Mouse (Mus musculus): ENCODE measurements around the gene Marc2. TPM values are rescaled to one million over a fixed set of nuclear protein-coding genes. Genes with fewer than 3 reads are reported as not detected.

Marc2 gene
- total RNA-seq, 2 experiments from 2014 or later: 96.8 to 98.6 TPM

- peak in 1 of 2 experiments; percentile 82 for DNase-seq (ENCODE audit: extremely low spot score in 1 of 2, low spot score in 2 of 2)
- intact Hi-C loops (cut with DNase I): no loop called here
Measured at GRCm38 (mm10) chr1:184860276-184860675, 14.0 kb upstream of the Marc2 start.

- intact Hi-C loops (cut with DNase I): loop anchor here (10.0 kb wide), 1 partner anchor 337 kb away; no protein-coding TSS in a partner anchor
- DNase-seq (ENCODE audit: extremely low spot score in 1 of 2, low spot score in 2 of 2): no peak
Measured at GRCm38 (mm10) chr1:184858253-184858652, 12.0 kb upstream of the Marc2 start.

- no peak for DNase-seq (ENCODE audit: extremely low spot score in 1 of 2, low spot score in 2 of 2)
- intact Hi-C loops (cut with DNase I): loop anchor here (10.0 kb wide), 1 partner anchor 338 kb away; no protein-coding TSS in a partner anchor
Measured at GRCm38 (mm10) chr1:184857216-184857615, 11.0 kb upstream of the Marc2 start.

GRCm38 (mm10) chr1:184853922-184854321, 7.7 kb upstream of the Marc2 start:
- intact Hi-C loops (cut with DNase I): loop anchor here (5.0 to 10.0 kb wide), 2 partner anchors 38 to 341 kb away; no protein-coding TSS in a partner anchor

GRCm38 (mm10) chr1:184853339-184853738, 7.1 kb upstream of the Marc2 start:
- DNase-seq (ENCODE audit: extremely low spot score in 1 of 2, low spot score in 2 of 2): peak; percentile 42 to 86
- intact Hi-C loops (cut with DNase I): loop anchor here (5.0 to 10.0 kb wide), 2 partner anchors 39 to 341 kb away; no protein-coding TSS in a partner anchor

More at GRCm38 (mm10) chr1:184853922-184854321, 7.7 kb upstream of the Marc2 start:
- DNase-seq (ENCODE audit: extremely low spot score in 1 of 2, low spot score in 2 of 2): no peak

GRCm38 (mm10) chr1:184851741-184852618, 5.7 kb upstream of the Marc2 start:
- intact Hi-C loops (cut with DNase I): loop anchor here (5.0 to 10.0 kb wide), 2 partner anchors 40 to 343 kb away; no protein-coding TSS in a partner anchor
- peak; percentile 82 to 90 for DNase-seq (ENCODE audit: extremely low spot score in 1 of 2, low spot score in 2 of 2)

GRCm38 (mm10) chr1:184851166-184851565, 4.9 kb upstream of the Marc2 start:
- DNase-seq (ENCODE audit: extremely low spot score in 1 of 2, low spot score in 2 of 2): no peak
- intact Hi-C loops (cut with DNase I): loop anchor here (5.0 to 10.0 kb wide), 2 partner anchors 41 to 344 kb away; no protein-coding TSS in a partner anchor

GRCm38 (mm10) chr1:184846973-184847372, 722 bp upstream of the Marc2 start:
- no peak for DNase-seq (ENCODE audit: extremely low spot score in 1 of 2, low spot score in 2 of 2)
- intact Hi-C loops (cut with DNase I): no loop called here

GRCm38 (mm10) chr1:184845111-184846071, 860 bp downstream of the Marc2 start:
- intact Hi-C loops (cut with DNase I): no loop called here
- DNase-seq (ENCODE audit: extremely low spot score in 1 of 2, low spot score in 2 of 2): peak; percentile 76 to 93

GRCm38 (mm10) chr1:184844326-184845066, 1.8 kb downstream of the Marc2 start:
- peak in 1 of 2 experiments; percentile 53 for DNase-seq (ENCODE audit: extremely low spot score in 1 of 2, low spot score in 2 of 2)
- intact Hi-C loops (cut with DNase I): no loop called here

GRCm38 (mm10) chr1:184837649-184838048, 8.6 kb downstream of the Marc2 start:
- DNase-seq (ENCODE audit: extremely low spot score in 1 of 2, low spot score in 2 of 2): no peak
- intact Hi-C loops (cut with DNase I): no loop called here

GRCm38 (mm10) chr1:184836350-184836749, 9.9 kb downstream of the Marc2 start:
- DNase-seq (ENCODE audit: extremely low spot score in 1 of 2, low spot score in 2 of 2): no peak
- intact Hi-C loops (cut with DNase I): no loop called here

GRCm38 (mm10) chr1:184833499-184833898, 12.8 kb downstream of the Marc2 start:
- no peak for DNase-seq (ENCODE audit: extremely low spot score in 1 of 2, low spot score in 2 of 2)
- intact Hi-C loops (cut with DNase I): no loop called here

GRCm38 (mm10) chr1:184832211-184832610, 14.0 kb downstream of the Marc2 start:
- no peak for DNase-seq (ENCODE audit: extremely low spot score in 1 of 2, low spot score in 2 of 2)
- intact Hi-C loops (cut with DNase I): no loop called here

GRCm38 (mm10) chr1:184829897-184830296, 16.4 kb downstream of the Marc2 start:
- no peak for DNase-seq (ENCODE audit: extremely low spot score in 1 of 2, low spot score in 2 of 2)
- intact Hi-C loops (cut with DNase I): no loop called here

- intact Hi-C loops (cut with DNase I): no loop called here
Measured at GRCm38 (mm10) chr1:184827175-184827701, 19.0 kb downstream of the Marc2 start.

GRCm38 (mm10) chr1:184825093-184825492, 21.2 kb downstream of the Marc2 start:
- intact Hi-C loops (cut with DNase I): no loop called here
- peak; percentile 44 to 55 for DNase-seq (ENCODE audit: extremely low spot score in 1 of 2, low spot score in 2 of 2)

More at GRCm38 (mm10) chr1:184827175-184827701, 19.0 kb downstream of the Marc2 start:
- DNase-seq (ENCODE audit: extremely low spot score in 1 of 2, low spot score in 2 of 2): peak in 1 of 2 experiments; percentile 82

- intact Hi-C loops (cut with DNase I): no loop called here
- DNase-seq (ENCODE audit: extremely low spot score in 1 of 2, low spot score in 2 of 2): peak; percentile 83 to 94
Measured at GRCm38 (mm10) chr1:184824439-184824851, 21.8 kb downstream of the Marc2 start.

All from left cerebral cortex, postnatal 10 days (tissue).